Mouse (Mus musculus) layer of hippocampus, adult 18-20 months (tissue): Measurements from ENCODE around the gene Snrpb2. TPM values are rescaled to one million over a fixed set of nuclear protein-coding genes. Genes with fewer than 3 reads are reported as not detected.

Source experiments
- DNase-seq, 2 experiments: peaks; one replicate each; pipeline ENCODE4 v3.0.0; 2022; ENCODE audit warnings: low spot score in 2 of 2
- total RNA-seq, 2 experiments: library from RNA; stranded (reverse); gene quantifications; 2 replicates each; pipeline ENCODE4 v1.2.3; 2021

The Snrpb2 gene
- total RNA-seq, 2 experiments from 2014 or later = 37.8 to 39.7 TPM

GRCm38 (mm10) chr2:143089866-143090265 lies 27.0 kb downstream of the Snrpb2 start:
- no peak for DNase-seq

GRCm38 (mm10) chr2:143093726-143094125 lies 30.9 kb downstream of the Snrpb2 start:
- DNase-seq = peak; percentile 74 to 91

- DNase-seq = peak in 1 of 2 experiments; percentile 22
These were observed 31.9 kb downstream of the Snrpb2 start for GRCm38 (mm10) chr2:143094761-143095160.

- no peak for DNase-seq
These were observed 34.3 kb downstream of the Snrpb2 start for GRCm38 (mm10) chr2:143097170-143097569.

GRCm38 (mm10) chr2:143113859-143114258 lies 51.0 kb downstream of the Snrpb2 start:
- DNase-seq = peak in 1 of 2 experiments; percentile 75

- peak; percentile 59 to 84 for DNase-seq
These were observed 51.9 kb downstream of the Snrpb2 start for GRCm38 (mm10) chr2:143114716-143115115.

GRCm38 (mm10) chr2:143117453-143117852 lies 54.6 kb downstream of the Snrpb2 start:
- DNase-seq = peak in 1 of 2 experiments; percentile 59

GRCm38 (mm10) chr2:143118221-143118620 lies 55.4 kb downstream of the Snrpb2 start:
- DNase-seq = no peak

Other genes with a start within 250 kb of the Snrpb2 start
- gene Kif16b, start 161.5 kb upstream of the Snrpb2 start, total RNA-seq = 10 to 100 TPM; 11.0 to 11.9 TPM
- gene Otor, start 15.4 kb downstream of the Snrpb2 start, total RNA-seq = under 1 TPM in 1 of 2 experiments, not detected in 1; 0.45 TPM